In genomic region chr12:89289589-89290274, GRCm38 (mm10) we compare ENCODE assay signal across 14 mouse cellular contexts.
DNase-seq lines count a peak whose midpoint lies in the region; ATAC-seq and TF ChIP-seq lines count a peak whose summit lies in the region.
"Had no signal": no experiment of that assay in that cellular context is flagged by ENCODE, and none has a peak within 500 bp of the region (broad histone marks: within the 10 kb centered on the region; RNA-seq: fewer than 3 reads in every experiment).

No protein-coding gene starts in this region.

- peak overlapping the region; percentile 72 for H3K27ac ChIP-seq in hindbrain, embryonic 13.5 days
- peak overlapping the region; percentile 18 for H3K27ac ChIP-seq in midbrain, embryonic 16.5 days (ENCODE audit: low read length)
- no peak overlapping the region for H3K27ac ChIP-seq in liver, postnatal 0 days (ENCODE audit: low read depth)
- H3K27ac ChIP-seq: heart, adult 2 months; intestine, embryonic 15.5 days had no signal

- no peaks in the 10 kb centered on the region for H3K9me3 ChIP-seq in hindbrain, embryonic 13.5 days
- no peaks in the 10 kb centered on the region for H3K9me3 ChIP-seq in midbrain, embryonic 16.5 days (replicated peaks; ENCODE audit: control insufficient read depth, low read length, poor library complexity, severe bottlenecking)
- no peaks in the 10 kb centered on the region for H3K9me3 ChIP-seq in liver, postnatal 0 days (ENCODE audit: low read length)
- H3K9me3 ChIP-seq: intestine, embryonic 15.5 days had no signal

- no peak overlapping the region for H3K9ac ChIP-seq in hindbrain, embryonic 13.5 days
- H3K9ac ChIP-seq in midbrain, embryonic 16.5 days (ENCODE audit: low read depth, low read length), result no peak overlapping the region
- no peak overlapping the region for H3K9ac ChIP-seq in liver, postnatal 0 days (replicated peaks)
- H3K9ac ChIP-seq: intestine, embryonic 15.5 days had no signal

- H3K4me2 ChIP-seq in hindbrain, embryonic 13.5 days, result no peak overlapping the region
- no peak overlapping the region for H3K4me2 ChIP-seq in midbrain, embryonic 16.5 days (ENCODE audit: low read length)
- H3K4me2 ChIP-seq in liver, postnatal 0 days (ENCODE audit: low read depth, low read length), result no peak overlapping the region
- H3K4me2 ChIP-seq: intestine, embryonic 15.5 days had no signal

- WGBS in hindbrain, embryonic 13.5 days, result 47% methylated on average over 4 of the region's 4 CpGs
- 38% methylated on average over 4 of the region's 4 CpGs for WGBS in midbrain, embryonic 16.5 days
- WGBS in lung, adult 2 months, result 71% methylated on average over 4 of the region's 4 CpGs
- 63% methylated on average over 4 of the region's 4 CpGs for WGBS in liver, postnatal 0 days (ENCODE audit: insufficient replicate concordance)

- TF ChIP-seq POLR2A in brain, embryonic 14.5 days (IDR thresholded peaks at IDR 0.05; ENCODE audit: borderline replicate concordance, extremely low read depth, insufficient read depth, insufficient read length, poor library complexity, severe bottlenecking), result no peak
- no peak for TF ChIP-seq POLR2A in lung, adult 2 months (IDR thresholded peaks at IDR 0.05; ENCODE audit: borderline replicate concordance, extremely low read depth, low read depth, low read length)

- TF ChIP-seq EP300 in liver, postnatal 0 days (IDR thresholded peaks at IDR 0.05; ENCODE audit: low read depth), result no peak

- peak; percentile 73 for ATAC-seq in frontal cortex, adult (ENCODE audit: low TSS enrichment)
- ATAC-seq in hindbrain, embryonic 13.5 days (ENCODE audit: low FRiP score), result peak; percentile 77
- peak; percentile 95 for ATAC-seq in midbrain, embryonic 16.5 days
- ATAC-seq in liver, postnatal 0 days, result no peak
- ATAC-seq: intestine, embryonic 15.5 days; Patski had no signal

- DNase-seq in frontal cortex, postnatal 10 days (ENCODE audit: low spot score in 2 of 2), result no peak
- DNase-seq in brain, embryonic 14.5 days (ENCODE audit: low read depth), result peak; percentile 77
- DNase-seq in lung, adult 2 months, result no peak
- DNase-seq in liver, postnatal 0 days, result no peak
- DNase-seq in adrenal gland, postnatal 36 days, result no peak
- DNase-seq: heart, adult 2 months; lung, postnatal 36 days; right cerebral cortex, adult 18-20 months; thymus, postnatal 25 days had no signal

- no peaks in the 10 kb centered on the region for H3K27me3 ChIP-seq in hindbrain, embryonic 13.5 days
- H3K27me3 ChIP-seq in midbrain, embryonic 16.5 days (ENCODE audit: control insufficient read depth, insufficient read depth, low read depth, low read length), result no peaks in the 10 kb centered on the region
- no peaks in the 10 kb centered on the region for H3K27me3 ChIP-seq in liver, postnatal 0 days (ENCODE audit: insufficient read depth, low read length)
- H3K27me3 ChIP-seq: intestine, embryonic 15.5 days; Patski had no signal

- H3K4me3 ChIP-seq in hindbrain, embryonic 13.5 days, result no peak overlapping the region
- H3K4me3 ChIP-seq in midbrain, embryonic 16.5 days (ENCODE audit: low read depth, low read length), result no peak overlapping the region
- no peak overlapping the region for H3K4me3 ChIP-seq in lung, adult 2 months (replicated peaks; ENCODE audit: extremely low read depth, low read depth, low read length)
- H3K4me3 ChIP-seq in liver, postnatal 0 days (ENCODE audit: low read depth, low read length), result no peak overlapping the region
- H3K4me3 ChIP-seq: heart, adult 2 months; intestine, embryonic 15.5 days had no signal

- TF ChIP-seq CTCF in brain, embryonic 14.5 days (IDR thresholded peaks at IDR 0.05; ENCODE audit: borderline replicate concordance, extremely low read depth, insufficient read depth, insufficient read length), result no peak
- TF ChIP-seq CTCF in lung, adult 2 months (IDR thresholded peaks at IDR 0.05; ENCODE audit: insufficient read depth, low read length), result no peak
- TF ChIP-seq CTCF in liver, postnatal 0 days (IDR thresholded peaks at IDR 0.05; ENCODE audit: low read depth), result no peak

- no peaks in the 10 kb centered on the region for H3K36me3 ChIP-seq in hindbrain, embryonic 13.5 days
- no peaks in the 10 kb centered on the region for H3K36me3 ChIP-seq in midbrain, embryonic 16.5 days (ENCODE audit: control insufficient read depth, insufficient read depth, low read length)
- H3K36me3 ChIP-seq in liver, postnatal 0 days (replicated peaks; ENCODE audit: insufficient read depth, low read length), result no peaks in the 10 kb centered on the region
- H3K36me3 ChIP-seq: intestine, embryonic 15.5 days had no signal

- H3K4me1 ChIP-seq in hindbrain, embryonic 13.5 days (replicated peaks), result peaks cover 25% of the 10 kb centered on the region
- H3K4me1 ChIP-seq in midbrain, embryonic 16.5 days (ENCODE audit: control insufficient read depth, insufficient read depth, low read length), result peaks cover 19% of the 10 kb centered on the region
- no peaks in the 10 kb centered on the region for H3K4me1 ChIP-seq in lung, adult 2 months (ENCODE audit: control insufficient read depth, insufficient read depth, low read length)
- H3K4me1 ChIP-seq in liver, postnatal 0 days (ENCODE audit: insufficient read depth), result no peaks in the 10 kb centered on the region
- H3K4me1 ChIP-seq: intestine, embryonic 15.5 days had no signal
